Mouse (Mus musculus): ENCODE results near the gene Dffa. TPM values are rescaled to one million over a fixed set of nuclear protein-coding genes. Genes with fewer than 3 reads are reported as not detected.
"Not testable (repeated sequence)": the region's sequence is repeated elsewhere in the genome, so short reads cannot be mapped to it uniquely, and the experiment has no call there.

Dffa gene
- polyA plus RNA-seq, 3 experiments from 2014 or later: 24.4 to 29.2 (median 26.3) TPM

DNA sequence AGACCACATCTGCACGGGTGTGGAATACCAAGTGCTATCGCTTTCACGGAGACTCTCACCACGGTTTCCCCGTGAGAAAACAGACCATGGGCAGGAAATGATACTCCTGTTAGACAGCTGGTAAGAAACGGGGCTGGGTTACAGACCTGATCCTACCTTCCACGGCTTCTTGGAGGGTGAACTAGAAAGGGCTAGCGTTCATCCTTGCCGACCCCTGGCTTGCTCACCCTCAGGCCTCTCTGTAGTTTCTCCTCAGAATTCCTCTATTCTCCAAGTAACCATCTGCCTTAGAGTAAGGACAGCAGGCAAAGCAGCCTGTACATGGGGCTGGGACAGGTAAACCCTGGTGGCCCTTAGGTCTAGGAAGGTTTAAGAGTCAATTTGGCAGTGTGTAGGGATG is 45.2 kb downstream of the Dffa start:
- ATAC-seq: no peak

DNA sequence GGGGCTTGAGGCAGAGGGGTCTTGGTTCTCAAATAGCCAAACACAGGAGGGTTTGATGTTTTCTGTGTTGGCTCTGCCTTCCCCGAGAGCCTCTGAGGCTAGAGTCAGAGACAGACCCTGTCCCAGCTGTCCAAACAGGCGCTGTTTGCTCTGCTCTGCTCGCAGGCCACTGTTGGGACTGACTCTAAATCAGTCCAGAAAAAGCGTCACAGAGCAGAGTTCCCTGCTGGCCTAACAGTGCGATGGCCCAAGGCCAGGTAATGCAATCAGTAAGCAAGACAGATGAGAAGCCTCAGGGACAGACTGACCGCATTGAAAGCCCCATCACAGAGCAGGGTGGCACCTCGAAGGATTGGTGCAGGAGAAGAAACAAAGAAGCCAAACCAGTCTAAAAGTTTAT is 45.7 kb downstream of the Dffa start:
- no peak for ATAC-seq

- no peak for ATAC-seq
These were observed 46.3 kb downstream of the Dffa start for GRCm38 (mm10) chr4:149150256-149150655.

- ATAC-seq: no peak
These were observed 46.8 kb downstream of the Dffa start for GRCm38 (mm10) chr4:149150721-149151120.

GRCm38 (mm10) chr4:149154859-149155258 is 50.9 kb downstream of the Dffa start:
- no peak for ATAC-seq

- no peak for ATAC-seq
These were observed 51.8 kb downstream of the Dffa start for GRCm38 (mm10) chr4:149155711-149156110.

DNA sequence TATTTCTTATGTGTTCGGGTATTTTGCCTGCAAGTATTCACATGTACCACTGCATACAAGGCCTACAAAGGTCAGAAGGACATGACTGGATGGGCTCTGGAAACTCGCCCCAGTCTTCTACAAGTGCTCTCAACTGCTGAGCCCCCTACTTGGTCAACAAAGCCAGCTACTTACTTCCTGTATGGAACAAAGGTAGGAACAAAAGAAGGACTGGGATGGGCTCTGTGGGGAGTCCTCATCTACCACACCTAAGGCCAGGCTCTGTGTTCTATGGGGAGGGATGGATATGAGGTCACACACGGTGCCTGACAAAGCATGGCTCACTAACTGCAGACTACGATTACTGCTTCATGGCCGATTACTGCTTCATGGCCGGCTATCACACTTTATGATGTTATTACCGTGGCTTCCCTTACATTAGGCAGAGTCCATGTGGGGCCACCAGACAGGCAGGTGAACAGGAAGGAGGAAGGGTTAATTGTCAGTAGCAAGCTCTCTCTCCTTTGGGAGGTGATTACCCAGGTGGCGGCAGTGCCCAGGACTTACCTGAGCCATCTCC is 53.5 kb downstream of the Dffa start:
- no peak for ATAC-seq

- ATAC-seq: no peak
These were observed 55.3 kb downstream of the Dffa start for GRCm38 (mm10) chr4:149159203-149159602.

GRCm38 (mm10) chr4:149159891-149160290 is 55.9 kb downstream of the Dffa start:
- ATAC-seq: no peak

DNA sequence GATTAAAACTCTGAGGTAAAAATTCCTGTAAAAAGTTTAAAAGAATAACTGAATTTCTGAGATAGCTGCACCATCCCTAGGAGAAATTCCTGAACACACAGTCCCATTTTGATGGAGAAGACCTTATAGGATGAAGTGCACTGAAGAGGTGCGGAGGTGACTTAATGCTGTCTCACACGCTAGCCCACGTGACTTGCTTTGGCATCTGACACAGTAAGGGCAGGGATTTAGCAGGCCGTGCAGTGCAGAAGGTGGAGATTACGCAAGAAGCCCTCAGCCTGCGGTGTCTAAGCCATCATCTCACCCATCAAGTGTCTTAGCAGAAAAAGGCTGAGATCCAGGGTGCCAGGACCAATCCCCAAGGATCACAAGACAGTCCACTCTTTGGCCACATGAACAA is 57.2 kb downstream of the Dffa start:
- no peak for ATAC-seq

- ATAC-seq: no peak
These were observed 59.2 kb downstream of the Dffa start for GRCm38 (mm10) chr4:149163196-149163595.

DNA sequence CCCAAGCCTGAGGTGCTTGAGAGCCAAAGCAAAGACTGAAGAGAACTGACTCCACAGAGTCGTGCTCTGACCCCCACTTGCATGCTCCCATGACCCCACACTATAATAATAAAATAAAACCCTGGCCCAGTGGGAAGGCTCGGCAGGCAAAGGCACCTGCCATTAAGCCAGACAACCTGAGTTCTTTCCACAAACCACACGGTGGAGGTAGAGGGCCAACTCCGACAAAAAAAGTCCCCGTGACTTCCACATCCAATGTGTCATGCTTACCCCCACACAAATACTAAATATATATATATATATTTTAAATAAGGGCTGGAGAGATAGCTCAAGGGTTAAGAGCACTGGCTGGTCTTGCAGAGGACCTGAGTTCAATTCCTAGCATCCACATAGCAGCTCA is 60.2 kb downstream of the Dffa start:
- ATAC-seq: no peak

GRCm38 (mm10) chr4:149166215-149166946 is 62.4 kb downstream of the Dffa start, which contains the start of gene Pgd:
Pgd (minus strand) TSS chr4:149166771.
- peak; percentile 97 for ATAC-seq

- peak; percentile 27 for ATAC-seq
These were observed 63.1 kb downstream of the Dffa start for GRCm38 (mm10) chr4:149166957-149167611.

DNA sequence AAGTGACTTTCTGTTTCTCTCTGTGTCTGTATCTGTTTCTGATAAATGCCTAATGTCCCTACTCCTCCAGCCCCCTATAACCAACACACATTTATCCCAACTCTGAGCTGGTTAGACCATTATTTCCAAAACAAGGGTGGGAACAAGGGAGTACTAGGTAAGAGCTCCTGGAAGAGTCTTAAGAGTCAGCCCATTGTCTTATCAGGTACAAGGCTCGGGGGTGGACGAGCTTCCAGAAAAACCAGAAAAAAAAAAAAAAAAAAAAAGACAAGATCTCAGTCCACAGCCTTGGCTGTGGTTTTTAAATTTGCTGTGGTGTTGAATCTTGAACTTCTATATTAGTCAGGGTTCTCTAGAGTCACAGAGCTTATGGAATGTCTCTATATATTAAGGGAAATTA is 64.1 kb downstream of the Dffa start:
- no peak for ATAC-seq

- not testable (repeated sequence) for ATAC-seq
These were observed 66.0 kb downstream of the Dffa start for GRCm38 (mm10) chr4:149169926-149170325.

Other genes with a start within 250 kb of the Dffa start
- 10 to 100 TPM; 13.0 to 18.4 (median 14.2) TPM for gene Pex14, start 4.3 kb upstream of the Dffa start, polyA plus RNA-seq (2017; shearing (Covaris generic))
- under 1 TPM in 1 of 3 experiments, not detected in 2; 0.73 TPM for gene Cort, start 22.6 kb downstream of the Dffa start, polyA plus RNA-seq (2017; shearing (Covaris generic))
- 10 to 100 TPM in 1 of 3 experiments, 1 to 10 TPM in 2; 3.7 to 34.5 (median 6.7) TPM for gene Cenps, start 33.5 kb downstream of the Dffa start, polyA plus RNA-seq (2017; shearing (Covaris generic))
- 10 to 100 TPM; 37.7 to 56.0 (median 53.5) TPM for gene Pgd, start 62.6 kb downstream of the Dffa start, polyA plus RNA-seq (2017; shearing (Covaris generic))
- 10 to 100 TPM in 2 of 3 experiments, 1 to 10 TPM in 1; 7.9 to 19.7 (median 16.6) TPM for gene Kif1b, start 203.5 kb downstream of the Dffa start, polyA plus RNA-seq (2017; shearing (Covaris generic))

Data from inflammation-experienced regulatory T-cells, adult 6 months (primary cell).